ENCODE assay signal across 10 mouse cellular contexts in the genomic region with DNA sequence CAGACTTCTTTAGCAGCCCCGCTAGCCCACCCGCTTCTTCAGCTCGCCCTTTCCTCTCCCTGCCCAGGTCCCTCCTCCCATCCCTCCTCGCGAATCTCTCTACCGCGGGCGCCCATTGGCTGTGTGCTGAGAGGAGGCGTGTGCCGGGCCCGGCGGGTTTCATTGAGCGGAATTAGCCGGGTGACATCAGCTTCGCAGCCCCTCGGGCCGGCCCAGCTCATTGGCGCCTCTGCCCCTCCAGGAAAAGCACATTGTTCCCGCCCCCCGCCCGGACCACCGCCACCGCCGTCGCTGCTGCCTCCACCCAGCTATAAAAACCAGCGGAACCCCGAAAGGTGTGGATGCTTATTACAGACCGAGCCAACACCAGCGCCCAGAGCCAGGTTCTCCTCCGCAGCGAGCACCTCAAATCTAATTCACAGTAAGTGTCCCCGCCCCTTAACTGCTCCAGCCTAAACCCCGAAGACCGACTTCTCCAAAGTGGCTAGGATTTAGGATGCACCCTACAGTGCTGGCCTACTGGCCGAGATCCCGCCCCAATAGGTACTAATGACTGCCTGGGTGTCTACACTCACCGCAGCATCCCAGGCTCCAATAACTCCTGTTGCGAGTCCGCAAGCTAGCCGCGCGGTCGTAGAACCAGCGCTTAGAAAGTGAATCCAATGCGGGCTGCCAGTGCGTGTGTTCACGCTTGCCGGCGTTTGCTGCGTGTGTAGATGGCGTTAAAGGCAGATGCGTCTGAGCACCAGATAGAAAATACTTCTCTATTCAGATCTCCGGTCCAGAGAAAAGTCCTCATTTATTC. TPM values are rescaled to one million over a fixed set of nuclear protein-coding genes. Genes with fewer than 3 reads are reported as not detected.
DNase-seq lines count a peak whose midpoint lies in the region; ATAC-seq and TF ChIP-seq lines count a peak whose summit lies in the region.
"Had no signal": no experiment of that assay in that cellular context is flagged by ENCODE, and none has a peak within 500 bp of the region (broad histone marks: within the 10 kb centered on the region; RNA-seq: fewer than 3 reads in every experiment).

Olig2 (plus strand) TSS at position 225 of the 805 bp plus-strand sequence.

- TF ChIP-seq POLR2A in olfactory bulb, adult 2 months (IDR thresholded peaks at IDR 0.05; ENCODE audit: insufficient read depth, low read depth, low read length), result no peak

- peak within 1 kb of the TSS; percentile 30 for H3K4me3 ChIP-seq in heart, postnatal 0 days (ENCODE audit: low read depth, low read length)
- H3K4me3 ChIP-seq in forebrain, embryonic 16.5 days (replicated peaks; ENCODE audit: low read length), result peak within 1 kb of the TSS; percentile 43
- peak within 1 kb of the TSS; percentile 26 for H3K4me3 ChIP-seq in olfactory bulb, adult 2 months (ENCODE audit: insufficient read depth, low read depth, low read length)

- intact Hi-C loops in heart, postnatal 14 days (cut with DNase I), result no loop called here
- intact Hi-C loops in left cerebral cortex, postnatal 10 days (cut with DNase I), result no loop called here

- no peak within 1 kb of the TSS for H3K27ac ChIP-seq in heart, postnatal 0 days (ENCODE audit: low read depth)
- no peak within 1 kb of the TSS for H3K27ac ChIP-seq in forebrain, embryonic 16.5 days (ENCODE audit: low read length)
- no peak within 1 kb of the TSS for H3K27ac ChIP-seq in olfactory bulb, adult 2 months (ENCODE audit: insufficient read depth, low read depth, low read length)

- no peak for TF ChIP-seq EP300 in heart, postnatal 0 days (IDR thresholded peaks at IDR 0.05; ENCODE audit: low read depth)

- no peak for TF ChIP-seq CTCF in heart, postnatal 0 days (IDR thresholded peaks at IDR 0.05; ENCODE audit: low read depth)
- no peak for TF ChIP-seq CTCF in olfactory bulb, adult 2 months (IDR thresholded peaks at IDR 0.05; ENCODE audit: insufficient read depth, low read depth, low read length)

- peak within 1 kb of the TSS; percentile 45 for H3K4me2 ChIP-seq in heart, postnatal 0 days (ENCODE audit: low read depth, low read length)
- peak within 1 kb of the TSS; percentile 59 for H3K4me2 ChIP-seq in forebrain, embryonic 16.5 days (ENCODE audit: low read length)

- DNase-seq in heart, postnatal 0 days (ENCODE audit: low spot score), result no peak
- no peak for DNase-seq in heart, postnatal 14 days
- peak; percentile 83 for DNase-seq in brain, adult 2 months (ENCODE audit: low read depth, low spot score)
- peak; percentile 62 to 79 for DNase-seq in left cerebral cortex, postnatal 10 days (ENCODE audit: extremely low spot score in 1 of 2, low spot score in 2 of 2)
- DNase-seq in spleen, postnatal 36 days (ENCODE audit: low spot score in 2 of 2), result no peak
- no peak for DNase-seq in gastrocnemius, adult 8-10 months (ENCODE audit: low spot score in 2 of 2)

- no peak within 1 kb of the TSS for H3K9ac ChIP-seq in heart, postnatal 0 days (replicated peaks; ENCODE audit: low read depth, low read length)
- peak within 1 kb of the TSS; percentile 44 for H3K9ac ChIP-seq in forebrain, embryonic 16.5 days (replicated peaks; ENCODE audit: low read depth, low read length)

- peaks cover 100% of the 10 kb centered on the region for H3K27me3 ChIP-seq in heart, postnatal 0 days (ENCODE audit: control insufficient read depth, insufficient read depth, low read length)
- H3K27me3 ChIP-seq in forebrain, embryonic 16.5 days (replicated peaks; ENCODE audit: control insufficient read depth, insufficient read depth, low read length), result peaks cover 69% of the 10 kb centered on the region

- H3K4me1 ChIP-seq in heart, postnatal 0 days (ENCODE audit: control insufficient read depth, insufficient read depth), result no peaks in the 10 kb centered on the region; the same call in 1 of the 2 replicates
- peaks cover 53% of the 10 kb centered on the region for H3K4me1 ChIP-seq in forebrain, embryonic 16.5 days (replicated peaks; ENCODE audit: control insufficient read depth, insufficient read depth, low read length)
- peaks cover 24% of the 10 kb centered on the region for H3K4me1 ChIP-seq in olfactory bulb, adult 2 months (ENCODE audit: control insufficient read depth, insufficient read depth, low read length)

- ATAC-seq in heart, postnatal 0 days (ENCODE audit: insufficient read depth, low read depth), result no peak
- peak; percentile 92 for ATAC-seq in forebrain, embryonic 16.5 days
- ATAC-seq: Patski had no signal

- no peaks in the 10 kb centered on the region for H3K36me3 ChIP-seq in heart, postnatal 0 days (replicated peaks; ENCODE audit: control insufficient read depth, insufficient read depth, low read length)
- no peaks in the 10 kb centered on the region for H3K36me3 ChIP-seq in forebrain, embryonic 16.5 days (ENCODE audit: control insufficient read depth, insufficient read depth)

- 1% methylated on average over 53 of the region's 53 CpGs for WGBS in heart, postnatal 0 days
- under 1% methylated on average over 53 of the region's 53 CpGs for WGBS in forebrain, embryonic 16.5 days
- WGBS in olfactory bulb, adult 2 months, result 2% methylated on average over 53 of the region's 53 CpGs

- no peaks in the 10 kb centered on the region for H3K9me3 ChIP-seq in heart, postnatal 0 days (replicated peaks; ENCODE audit: control insufficient read depth, low read length)
- H3K9me3 ChIP-seq in forebrain, embryonic 16.5 days (ENCODE audit: control insufficient read depth, low read length), result no peaks in the 10 kb centered on the region

RNA-seq across cellular contexts. Expression of gene Olig2, which starts in this region (rescaled TPM):
- 0.46 TPM in 1 of 2 replicates, not detected in the other for total RNA-seq in heart, postnatal 0 days (2014; rRNA removed; ENCODE audit: low replicate concordance)
- not detected in 2 replicates for polyA plus RNA-seq in heart, postnatal 0 days (2015; fragmentation: Nextera tagmentation; extraction: Ambion mirVana)
- not detected for total RNA-seq in heart, postnatal 14 days (2021)
- polyA plus RNA-seq in forebrain, embryonic 16.5 days (2015; fragmentation: Nextera tagmentation; extraction: Ambion mirVana), result 4.7 and 5.7 TPM in 2 replicates
- 10 to 100 TPM; 24.9 to 29.4 TPM for total RNA-seq in left cerebral cortex, postnatal 10 days (2021)
- not detected in 2 replicates for polyA plus RNA-seq in olfactory bulb, adult 2 months (2012; ENCODE audit: insufficient read depth, insufficient read length, low replicate concordance, missing spikeins)
- not detected for total RNA-seq in gastrocnemius, adult 8-10 months (2022)
- total RNA-seq: liver, adult 2 months had no signal
- polyA plus RNA-seq: liver, adult 2 months; Patski had no signal

Comparison
In these comparisons a context has a peak if more than half of its experiments do, and no peak if none do; other contexts are left out.
1. RNA of gene Olig2 (total RNA-seq): 24.9 to 29.4 TPM in left cerebral cortex, postnatal 10 days; 0.46 TPM in heart, postnatal 0 days, not detected in heart, postnatal 14 days and not detected in gastrocnemius, adult 8-10 months; every median in the first group is over 10 times any median in the second.
2. DNase-seq: peak in brain, adult 2 months (single experiment) and left cerebral cortex, postnatal 10 days (2 of 2); none in heart, postnatal 0 days (single experiment), heart, postnatal 14 days (0 of 2), spleen, postnatal 36 days (0 of 2) and gastrocnemius, adult 8-10 months (0 of 2).
3. Peak in every context shown above with its lines, with median percentiles within 50 percentile points of each other: H3K4me3 ChIP-seq.